Mouse (Mus musculus) lung, postnatal 25 days (tissue): ENCODE measurements around the gene Mrgprb2.

Experiments
- DNase-seq: peaks from one replicate; pipeline ENCODE4 v3.0.0; 2022; ENCODE audit warnings: low spot score

Gene Mrgprb2

GRCm38 (mm10) chr7:48557986-48558385, at the start of gene Mrgprb2:
Mrgprb2 (minus strand) TSS chr7:48558086.
- DNase-seq, result no peak
